Mouse (Mus musculus): ENCODE measurements around the gene Kdm1a.

Kdm1a gene

GRCm38 (mm10) chr4:136519866-136520265 lies 82.7 kb downstream of the Kdm1a start:
- no peak for DNase-seq

DNA sequence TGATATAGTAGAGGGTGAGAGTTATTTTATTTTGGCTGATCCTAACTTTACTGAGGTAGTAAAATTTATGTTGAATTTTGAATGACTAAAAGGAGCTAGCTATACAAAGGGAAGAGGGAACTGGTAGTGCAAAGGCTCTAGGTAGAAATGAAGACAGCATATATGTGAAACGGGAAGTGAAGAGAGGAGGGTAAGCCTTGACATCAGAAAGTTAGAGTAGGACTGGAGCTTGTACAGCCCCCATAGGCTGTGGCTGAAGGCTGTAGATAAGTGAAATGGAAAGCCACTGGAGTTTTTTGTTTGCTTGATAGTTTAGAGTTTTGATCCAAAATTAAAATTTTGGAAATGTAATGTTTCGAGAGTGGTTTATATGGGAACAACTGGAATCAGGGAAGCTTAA lies 83.9 kb downstream of the Kdm1a start:
- DNase-seq: no peak

- DNase-seq: no peak
These were observed 84.4 kb downstream of the Kdm1a start for GRCm38 (mm10) chr4:136518141-136518540.

DNA sequence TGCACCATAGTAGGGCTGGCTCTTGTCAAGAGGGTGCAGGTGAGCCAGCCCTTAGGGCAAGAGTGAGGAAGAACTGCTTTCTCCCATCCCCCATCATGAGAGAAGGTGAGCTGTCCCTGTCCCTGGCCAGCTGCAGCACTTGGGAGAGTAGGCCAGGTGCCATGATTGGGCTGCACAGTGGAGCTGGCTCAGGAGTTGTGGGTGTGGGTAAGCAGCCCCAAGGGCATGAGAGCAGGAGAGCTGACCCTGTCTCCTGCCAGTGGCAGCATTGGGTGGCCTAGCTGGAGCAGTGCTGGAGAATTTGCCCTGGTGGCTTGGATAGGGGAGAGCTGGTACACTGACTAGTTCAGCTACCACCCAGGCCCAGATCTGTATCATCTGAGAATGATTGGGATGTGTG lies 89.6 kb downstream of the Kdm1a start:
- peak in 1 of 2 experiments; percentile 10 for DNase-seq

DNA sequence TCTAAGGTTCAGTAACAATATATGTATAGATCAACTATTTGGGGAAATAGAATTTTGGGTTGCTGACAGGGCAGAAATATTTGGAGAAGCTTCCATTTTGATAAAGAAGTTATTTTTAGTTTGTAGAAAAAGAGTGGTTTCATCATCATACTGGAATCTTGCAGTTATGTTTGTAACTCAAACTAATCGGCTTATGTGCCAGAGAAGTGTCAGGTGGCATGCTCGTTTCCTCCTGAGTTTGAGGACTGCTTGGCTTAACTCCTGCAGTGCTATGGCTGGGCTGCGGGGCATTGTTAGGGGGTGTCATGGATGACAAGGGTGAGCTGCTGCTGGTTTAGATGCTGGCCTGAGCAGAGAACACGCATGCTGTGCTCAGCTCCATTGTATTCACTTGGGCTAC lies 90.8 kb downstream of the Kdm1a start:
- DNase-seq: no peak

DNA sequence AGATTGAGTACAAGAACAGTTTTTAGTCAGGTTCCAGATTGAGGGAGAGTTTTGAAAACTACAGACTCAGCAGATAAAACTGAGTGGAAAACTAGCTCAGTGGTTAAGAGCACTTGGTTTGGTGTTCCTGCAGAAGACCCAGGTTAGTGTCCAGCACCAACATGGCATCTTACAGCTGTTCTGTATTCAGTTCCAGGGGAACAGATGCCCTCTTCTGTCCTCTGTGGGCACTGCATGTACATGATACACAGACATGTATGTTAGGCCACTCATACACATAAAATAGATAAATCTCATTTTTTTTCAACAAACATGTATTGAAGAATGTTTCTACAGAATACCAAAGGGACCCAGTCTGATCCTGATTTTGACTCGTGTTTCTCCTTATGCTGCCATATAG lies 92.7 kb downstream of the Kdm1a start:
- DNase-seq: peak in 1 of 2 experiments; percentile 36

DNA sequence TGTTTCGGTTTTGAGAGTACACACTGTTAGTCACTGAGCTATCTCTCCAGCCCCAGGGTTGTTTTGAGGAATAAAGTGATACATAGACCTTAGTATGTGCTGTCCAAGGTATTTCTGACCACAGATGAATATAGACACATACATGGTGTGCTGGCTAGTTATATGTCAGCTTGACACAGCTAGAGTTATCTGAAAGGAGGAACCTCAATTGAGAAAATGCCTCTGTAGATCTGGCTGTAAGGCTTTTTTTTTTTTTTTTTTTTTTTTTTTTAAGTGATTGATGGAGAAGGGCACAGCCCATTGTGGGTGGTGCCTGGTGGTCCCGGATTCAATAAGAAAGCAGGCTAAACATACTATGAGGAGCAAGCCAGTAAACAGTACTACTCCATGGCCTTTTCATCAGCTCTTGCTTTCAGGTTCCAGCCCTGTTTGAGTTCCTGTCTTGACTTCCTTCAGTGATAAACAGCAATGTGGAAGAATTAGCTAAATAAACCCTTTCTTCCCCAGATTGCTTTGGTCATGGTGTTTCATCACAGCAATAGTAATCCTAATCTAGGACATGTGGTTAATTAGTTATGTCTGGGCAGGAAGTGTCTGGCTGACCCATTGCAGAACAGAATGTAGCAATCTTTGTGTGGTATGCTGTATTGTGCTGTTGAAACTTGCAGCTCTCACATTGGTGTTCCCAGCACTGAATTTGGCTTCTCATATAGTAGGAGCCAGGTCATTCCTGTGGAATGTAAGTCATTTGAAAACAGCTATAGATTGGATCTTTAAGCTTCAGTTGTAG lies 96.9 kb downstream of the Kdm1a start:
- DNase-seq: no peak

Measured in cerebellum, postnatal 25 days (tissue).